Mouse (Mus musculus): ENCODE data around the gene Fn3k.

Gene Fn3k

GRCm38 (mm10) chr11:121434156-121435155 is at the start of gene Fn3k:
Fn3k (plus strand) TSS chr11:121434913.
- peak; percentile 77 for DNase-seq (ENCODE audit: low read depth)

GRCm38 (mm10) chr11:121387750-121388553 is 46.8 kb upstream of the Fn3k start, which contains the start of gene Rab40b:
Rab40b (minus strand) TSS chr11:121388251.
- DNase-seq (ENCODE audit: low read depth) = peak; percentile 86

DNA sequence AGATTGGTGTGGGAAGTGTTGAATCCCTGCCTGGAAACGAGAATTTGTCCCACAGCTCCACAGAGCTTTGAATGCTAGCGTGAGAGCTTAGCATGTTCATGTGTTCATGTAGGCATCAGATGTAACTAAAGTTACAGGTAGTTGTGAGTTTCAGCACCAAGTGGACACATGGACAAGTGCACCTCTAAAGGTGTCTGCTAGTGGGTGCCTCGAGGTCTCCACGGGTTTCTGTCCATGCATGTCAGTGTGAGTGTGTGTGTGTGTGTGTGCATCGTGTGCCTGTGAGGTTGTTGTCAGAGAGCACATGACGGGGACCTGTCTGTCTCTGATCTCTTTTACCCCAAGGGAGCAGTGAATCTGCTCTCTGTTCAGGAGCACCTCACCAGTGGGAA is 46.2 kb upstream of the Fn3k start:
- DNase-seq (ENCODE audit: low read depth) = no peak

- no peak for DNase-seq (ENCODE audit: low read depth)
Measured at GRCm38 (mm10) chr11:121390793-121391192, 43.9 kb upstream of the Fn3k start.

- DNase-seq (ENCODE audit: low read depth) = no peak
Measured at GRCm38 (mm10) chr11:121392405-121392804, 42.3 kb upstream of the Fn3k start.

DNA sequence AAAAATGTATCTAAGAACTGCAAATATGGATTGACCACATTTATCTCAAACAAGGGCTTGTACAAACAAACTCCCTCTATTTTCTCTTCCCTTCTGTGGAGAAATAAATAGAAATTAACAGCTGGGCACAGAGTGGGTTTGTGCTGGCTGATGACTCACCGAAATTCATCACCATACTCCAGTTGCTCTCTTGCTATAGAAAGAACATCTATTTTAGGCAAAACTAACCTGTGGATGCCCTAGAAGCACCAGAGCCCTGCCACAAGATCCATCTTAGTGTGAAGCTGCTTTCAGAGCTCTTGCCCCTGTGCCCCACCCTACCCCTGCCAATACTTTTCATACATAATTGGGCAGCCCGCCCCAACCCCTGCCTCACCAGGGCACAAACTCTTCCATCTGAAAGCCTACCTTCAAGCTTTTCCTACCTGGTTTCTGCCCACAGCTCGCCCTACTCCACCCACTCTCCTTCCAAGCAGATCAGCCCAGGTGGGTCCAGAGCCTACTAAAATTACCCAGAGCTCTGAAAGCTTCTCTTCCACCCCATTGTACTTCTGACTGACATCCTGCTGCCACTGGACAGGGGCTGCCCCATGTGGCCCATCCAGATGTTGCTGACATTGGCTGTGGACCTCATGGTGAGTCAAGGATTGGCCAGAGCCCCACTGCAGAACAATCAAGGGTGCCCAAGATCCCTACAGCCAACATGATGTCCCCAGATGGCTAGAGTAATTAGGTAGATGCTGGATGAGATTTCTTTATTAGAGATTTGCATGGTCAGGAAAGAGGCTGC is 27.2 kb upstream of the Fn3k start:
- DNase-seq (ENCODE audit: low read depth) = no peak

DNA sequence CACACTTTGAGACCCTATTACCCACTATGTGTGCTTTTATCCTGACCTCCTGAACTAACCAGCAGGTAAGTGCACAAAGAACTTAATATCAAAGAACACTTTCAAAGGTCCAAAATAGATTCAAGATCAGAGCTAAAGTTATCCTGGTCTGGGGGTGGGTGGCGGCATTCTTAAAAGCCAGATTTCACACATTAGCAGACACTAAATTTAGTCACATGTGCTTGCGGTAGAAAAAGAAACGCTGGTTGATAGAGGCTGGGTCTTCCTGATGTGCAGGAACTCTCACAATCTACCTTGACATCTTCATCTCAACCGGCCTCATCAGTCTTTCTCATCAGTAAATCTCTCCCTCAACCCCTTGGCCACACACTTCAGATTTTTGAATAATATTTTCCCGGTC is 20.0 kb upstream of the Fn3k start:
- no peak for DNase-seq (ENCODE audit: low read depth)

GRCm38 (mm10) chr11:121415351-121415750 is 19.4 kb upstream of the Fn3k start:
- DNase-seq (ENCODE audit: low read depth) = no peak

GRCm38 (mm10) chr11:121417971-121418370 is 16.7 kb upstream of the Fn3k start:
- DNase-seq (ENCODE audit: low read depth) = no peak

DNA sequence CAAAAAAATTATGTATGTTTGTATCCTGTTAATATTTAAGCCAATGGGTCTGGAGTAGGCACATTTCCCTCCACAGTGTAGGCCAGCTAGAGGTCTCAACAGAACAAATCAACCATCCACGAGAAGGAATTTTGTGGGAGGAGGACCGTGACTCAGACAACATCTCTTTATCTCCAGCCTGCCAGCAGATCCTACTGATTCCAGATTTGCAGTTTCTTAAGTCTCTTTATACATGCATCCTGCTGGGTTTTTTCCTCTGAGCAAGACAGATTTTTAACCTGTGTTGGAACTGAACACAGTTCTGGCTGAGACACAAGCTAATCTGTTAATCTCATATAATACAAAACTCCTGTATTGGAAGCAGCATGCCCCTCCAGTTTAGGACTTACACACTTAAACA is 15.8 kb upstream of the Fn3k start:
- no peak for DNase-seq (ENCODE audit: low read depth)

DNA sequence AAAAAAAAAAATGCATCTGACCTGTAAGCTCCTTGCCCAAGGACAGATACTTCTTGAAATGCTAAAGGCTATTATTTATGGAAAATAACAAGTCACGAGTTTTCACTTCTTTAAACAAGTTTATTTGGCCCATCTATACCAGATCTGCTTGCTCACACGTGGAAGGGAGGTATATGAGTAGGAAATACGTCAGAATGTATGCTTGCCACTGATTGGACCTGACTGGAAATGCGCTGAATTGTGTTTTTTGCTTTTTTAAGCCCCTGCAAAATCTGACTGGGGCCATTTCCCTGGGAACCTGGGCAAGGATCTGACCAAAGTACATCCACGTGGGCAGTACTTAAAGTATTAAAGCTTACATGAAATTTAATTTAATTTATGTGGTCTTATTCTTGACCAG is 14.3 kb upstream of the Fn3k start:
- no peak for DNase-seq (ENCODE audit: low read depth)

- DNase-seq (ENCODE audit: low read depth) = peak; percentile 99
Measured at GRCm38 (mm10) chr11:121420830-121421552, 13.7 kb upstream of the Fn3k start, which contains the start of gene Fn3krp. Fn3krp (plus strand) TSS chr11:121421401.

- peak; percentile 10 for DNase-seq (ENCODE audit: low read depth)
Measured at GRCm38 (mm10) chr11:121421553-121422173, 13.1 kb upstream of the Fn3k start.

DNA sequence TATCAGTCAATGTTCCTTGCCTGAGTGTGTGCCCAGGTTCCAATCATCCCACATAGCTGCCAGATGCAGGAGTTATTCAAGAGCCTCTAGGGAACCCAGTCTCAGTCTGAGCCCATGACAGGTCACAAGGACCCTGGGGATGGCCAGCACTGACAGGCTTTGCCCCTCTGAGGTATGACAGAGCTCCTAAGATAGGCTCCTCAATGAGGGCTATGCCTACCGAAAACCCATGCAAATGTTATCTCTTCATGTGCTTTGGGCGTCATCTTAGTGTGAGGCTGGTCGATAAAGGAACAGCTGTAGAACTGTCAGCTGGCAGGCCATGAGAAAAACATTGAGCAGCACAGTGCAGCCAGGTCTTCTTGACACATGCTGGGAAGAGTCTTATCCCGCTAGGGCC is 1.3 kb upstream of the Fn3k start:
- DNase-seq (ENCODE audit: low read depth) = no peak

DNA sequence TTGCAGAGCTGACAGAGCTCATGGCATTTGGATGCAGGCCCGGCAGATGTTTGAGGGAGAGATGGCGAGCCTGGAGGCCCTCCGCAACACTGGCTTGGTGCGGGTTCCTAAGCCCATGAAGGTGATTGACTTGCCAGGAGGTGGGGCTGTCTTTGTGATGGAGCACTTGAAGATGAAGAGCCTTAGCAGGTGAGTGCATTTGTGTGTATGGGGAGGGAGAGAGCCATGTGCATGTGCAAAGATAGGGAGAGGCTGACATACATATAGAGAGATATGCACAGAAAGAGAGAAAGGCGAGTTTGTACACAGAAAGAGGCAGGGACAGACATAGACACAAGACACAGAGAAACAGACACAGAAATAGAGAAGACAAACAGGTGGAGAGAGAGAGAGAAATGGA is 2.5 kb downstream of the Fn3k start:
- no peak for DNase-seq (ENCODE audit: low read depth)

GRCm38 (mm10) chr11:121439686-121440292 is 5.1 kb downstream of the Fn3k start:
- no peak for DNase-seq (ENCODE audit: low read depth)

GRCm38 (mm10) chr11:121441653-121442052 is 6.9 kb downstream of the Fn3k start:
- no peak for DNase-seq (ENCODE audit: low read depth)

- no peak for DNase-seq (ENCODE audit: low read depth)
Measured at GRCm38 (mm10) chr11:121442076-121442475, 7.4 kb downstream of the Fn3k start.

- no peak for DNase-seq (ENCODE audit: low read depth)
Measured at GRCm38 (mm10) chr11:121451216-121451726, 16.6 kb downstream of the Fn3k start.

Data from c-Kit-positive CD71-negative TER-119-negative erythroid progenitor cells, embryonic 14.5 days (primary cell).